Mouse (Mus musculus) hematopoietic stem cell, adult 5-6 weeks (primary cell): ENCODE data around the gene Gm10300. TPM values are rescaled to one million over a fixed set of nuclear protein-coding genes. Genes with fewer than 3 reads are reported as not detected.

Experiments used
- ATAC-seq, 2 experiments: fragments of 125-278 bp in 1 of 2; replicated peaks in 1 of 2; 2 replicates each; pipeline ENCODE4 v1.8.0; 2016 to 2017; ENCODE audit warnings: inconsistent platforms in 2 of 2, mild to moderate bottlenecking in 2 of 2, moderate number of reproducible peaks in 2 of 2, low read depth in 1 of 2, moderate TSS enrichment in 1 of 2; ENCODE audit not compliant: low FRiP score in 2 of 2, poor library complexity in 2 of 2, severe bottlenecking in 2 of 2, insufficient read depth in 1 of 2, low TSS enrichment in 1 of 2
- total RNA-seq: library from RNA; stranded (forward); fragments of 172-1452, 232-1000 nt; gene quantifications from 2 replicates; pipeline ENCODE4 v1.2.3, GENCODE M21; 2017

Gm10300 gene
- 1.4 and 2.3 TPM in 2 replicates for total RNA-seq

- no peak for ATAC-seq
Observed at GRCm38 (mm10) chr4:132074077-132074932, at the start of gene Gm10300. Gm10300 (plus strand) TSS chr4:132074697.

GRCm38 (mm10) chr4:132025264-132025663, 49.2 kb upstream of the Gm10300 start:
- no peak for ATAC-seq

- ATAC-seq, result no peak
Observed at GRCm38 (mm10) chr4:132025738-132026527, 48.6 kb upstream of the Gm10300 start.

- ATAC-seq, result no peak
Observed at GRCm38 (mm10) chr4:132027167-132027566, 47.3 kb upstream of the Gm10300 start.

GRCm38 (mm10) chr4:132027806-132028205, 46.7 kb upstream of the Gm10300 start:
- no peak for ATAC-seq

- no peak for ATAC-seq
Observed at GRCm38 (mm10) chr4:132029851-132030741, 44.4 kb upstream of the Gm10300 start.

- no peak for ATAC-seq
Observed at GRCm38 (mm10) chr4:132033183-132033582, 41.3 kb upstream of the Gm10300 start.

- no peak for ATAC-seq
Observed at GRCm38 (mm10) chr4:132034242-132034641, 40.3 kb upstream of the Gm10300 start.

GRCm38 (mm10) chr4:132037137-132037536, 37.4 kb upstream of the Gm10300 start:
- no peak for ATAC-seq

GRCm38 (mm10) chr4:132037991-132038390, 36.5 kb upstream of the Gm10300 start:
- ATAC-seq, result no peak

- ATAC-seq, result no peak
Observed at GRCm38 (mm10) chr4:132038809-132039208, 35.7 kb upstream of the Gm10300 start.

GRCm38 (mm10) chr4:132039521-132039920, 35.0 kb upstream of the Gm10300 start:
- peak in 1 of 2 experiments; percentile 34; a peak in 1 of 4 replicates for ATAC-seq

- peak; percentile 86 to 91 for ATAC-seq
Observed at GRCm38 (mm10) chr4:132039975-132040645, 34.4 kb upstream of the Gm10300 start.

- ATAC-seq, result no peak
Observed at GRCm38 (mm10) chr4:132041471-132042332, 32.8 kb upstream of the Gm10300 start.

- no peak for ATAC-seq
Observed at GRCm38 (mm10) chr4:132043726-132044125, 30.8 kb upstream of the Gm10300 start.
